Mouse (Mus musculus) gastrocnemius, postnatal 14 days (tissue): ENCODE measurements at regions not wholly inside any gene's neighbourhood (a gene's known extent, or its start where the extent isn't known, plus 50 kb on each side); places are given as distances from the start of the nearest gene placed in this dataset.

ENCODE experiments used
- DNase-seq: peaks from one replicate; pipeline ENCODE4 v3.0.0; 2021; ENCODE audit warnings: mixed read lengths
- intact Hi-C: fragments of 180-260 bp; cut with DNase I; formaldehyde crosslinking; loops from one replicate; pipeline ENCODE4 v1.15.1; 2025; ENCODE audit warnings: low total_unique reads

- DNase-seq = no peak
- intact Hi-C loops = no loop called here
Measured at GRCm38 (mm10) chr3:80396240-80396639, 406.4 kb downstream of the Gria2 start.

- DNase-seq = no peak
- intact Hi-C loops = no loop called here
Measured at GRCm38 (mm10) chr3:80420453-80420852, 382.2 kb downstream of the Gria2 start.

GRCm38 (mm10) chr3:80421461-80421860 lies 381.2 kb downstream of the Gria2 start:
- intact Hi-C loops = no loop called here
- DNase-seq = no peak

GRCm38 (mm10) chr3:80422106-80422505 lies 380.5 kb downstream of the Gria2 start:
- DNase-seq = no peak
- intact Hi-C loops = no loop called here

DNA sequence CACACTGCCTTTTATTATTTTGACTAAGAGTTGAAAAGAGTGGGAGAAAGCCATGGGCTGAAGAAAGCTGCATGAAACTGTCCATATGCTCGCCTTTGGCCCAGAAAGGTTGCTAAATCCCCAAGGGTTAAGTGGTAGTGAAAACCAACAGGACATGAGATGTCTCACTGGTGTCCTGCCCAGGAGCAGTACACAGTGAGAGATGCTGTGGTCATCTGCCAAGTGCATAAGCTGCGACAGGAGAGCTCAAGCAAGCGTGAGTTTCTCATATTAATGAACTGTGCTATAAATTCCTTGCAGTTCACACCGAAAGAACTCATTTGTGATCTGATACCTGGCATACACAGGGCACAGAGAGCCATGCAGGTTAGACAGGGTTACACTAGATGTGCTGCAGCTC lies 380.0 kb downstream of the Gria2 start:
- intact Hi-C loops = no loop called here
- DNase-seq = no peak
